ENCODE assay signal across 8 mouse cellular contexts in the genomic region with DNA sequence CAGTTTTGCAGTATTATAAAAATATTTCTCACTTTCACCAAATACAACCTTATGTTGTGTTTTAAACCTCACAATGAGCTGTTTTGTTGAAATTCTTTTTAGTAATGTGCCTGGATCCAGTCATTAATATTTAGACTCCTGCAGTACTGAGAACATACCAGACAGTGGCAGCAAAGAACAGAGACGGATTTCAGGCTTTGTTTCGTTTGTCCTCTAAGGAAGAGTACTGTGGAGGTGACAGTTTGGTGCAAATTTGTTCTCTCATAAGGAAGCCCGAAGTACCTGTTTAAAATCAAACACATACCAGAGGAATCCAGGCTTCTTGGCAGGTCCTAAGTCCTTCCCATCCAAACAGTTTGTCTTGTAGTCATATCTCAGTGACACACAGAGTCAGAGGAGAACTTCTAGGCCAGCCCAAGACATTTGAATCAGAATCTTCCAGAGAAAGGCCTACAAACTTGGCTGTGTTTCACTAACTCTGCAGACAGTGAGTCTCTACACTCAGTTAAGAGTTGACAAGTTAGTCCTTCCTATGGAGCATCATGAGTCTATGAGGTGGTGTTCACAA. TPM values are rescaled to one million over a fixed set of nuclear protein-coding genes. Genes with fewer than 3 reads are reported as not detected.
DNase-seq lines count a peak whose midpoint lies in the region; ATAC-seq and TF ChIP-seq lines count a peak whose summit lies in the region.

No protein-coding gene starts in this region.

- no peak for TF ChIP-seq POLR2A in testis, adult 2 months (IDR thresholded peaks at IDR 0.05; ENCODE audit: control insufficient read depth, low read depth, low read length)

- H3K36me3 ChIP-seq in heart, embryonic 12.5 days: no peaks in the 10 kb centered on the region
- H3K36me3 ChIP-seq in testis, adult 2 months (ENCODE audit: control insufficient read depth, insufficient read depth, low read length): no peaks in the 10 kb centered on the region
- H3K36me3 ChIP-seq in stomach, postnatal 0 days (ENCODE audit: control insufficient read depth, insufficient read depth, low read length): no peaks in the 10 kb centered on the region; the same call in 1 of the 2 replicates

- H3K4me1 ChIP-seq in heart, embryonic 12.5 days (replicated peaks): no peaks in the 10 kb centered on the region
- no peaks in the 10 kb centered on the region for H3K4me1 ChIP-seq in testis, adult 2 months (ENCODE audit: control insufficient read depth, insufficient read depth, low read length)
- no peaks in the 10 kb centered on the region for H3K4me1 ChIP-seq in stomach, postnatal 0 days (replicated peaks; ENCODE audit: control insufficient read depth, insufficient read depth)

- no peak for ATAC-seq in heart, embryonic 12.5 days (ENCODE audit: insufficient number of reproducible peaks, low FRiP score)
- ATAC-seq in stomach, postnatal 0 days (ENCODE audit: low FRiP score, low TSS enrichment): peak; percentile 27; the same call in 1 of the 2 replicates

- H3K27ac ChIP-seq in heart, embryonic 12.5 days (ENCODE audit: poor library complexity, severe bottlenecking): no peak overlapping the region
- no peak overlapping the region for H3K27ac ChIP-seq in testis, adult 2 months (ENCODE audit: control insufficient read depth, insufficient read depth, low read depth, low read length)
- no peak overlapping the region for H3K27ac ChIP-seq in stomach, postnatal 0 days (replicated peaks)

- H3K9me3 ChIP-seq in heart, embryonic 12.5 days (replicated peaks): no peaks in the 10 kb centered on the region
- no peaks in the 10 kb centered on the region for H3K9me3 ChIP-seq in stomach, postnatal 0 days (ENCODE audit: control insufficient read depth, low read length)

- no peak overlapping the region for H3K9ac ChIP-seq in heart, embryonic 12.5 days
- no peak overlapping the region for H3K9ac ChIP-seq in stomach, postnatal 0 days (ENCODE audit: low read length)

- no peak for TF ChIP-seq EP300 in stomach, postnatal 0 days (optimal IDR thresholded peaks at IDR 0.05)

- H3K4me2 ChIP-seq in heart, embryonic 12.5 days: no peak overlapping the region
- no peak overlapping the region for H3K4me2 ChIP-seq in stomach, postnatal 0 days (replicated peaks; ENCODE audit: low read depth)

- H3K27me3 ChIP-seq in heart, embryonic 12.5 days (replicated peaks): no peaks in the 10 kb centered on the region
- no peaks in the 10 kb centered on the region for H3K27me3 ChIP-seq in testis, adult 2 months (ENCODE audit: control insufficient read depth, insufficient read depth, low read length)
- H3K27me3 ChIP-seq in stomach, postnatal 0 days (ENCODE audit: control insufficient read depth, insufficient read depth, low read length): no peaks in the 10 kb centered on the region

- peak; percentile 10; the same call in 1 of the 2 replicates for TF ChIP-seq CTCF in testis, adult 2 months (IDR thresholded peaks at IDR 0.05; ENCODE audit: control insufficient read depth, insufficient read depth, insufficient replicate concordance, low read depth, low read length)
- peak; percentile 90 for TF ChIP-seq CTCF in stomach, postnatal 0 days (IDR thresholded peaks at IDR 0.05; ENCODE audit: low read depth)

- H3K4me3 ChIP-seq in heart, embryonic 12.5 days: no peak overlapping the region
- no peak overlapping the region for H3K4me3 ChIP-seq in testis, adult 2 months (ENCODE audit: control insufficient read depth, low read depth, low read length)
- H3K4me3 ChIP-seq in stomach, postnatal 0 days (ENCODE audit: low read depth, low read length): no peak overlapping the region

- DNase-seq in heart, adult 18-20 months: peak; percentile 27 to 65
- DNase-seq in testis, postnatal 14 days (ENCODE audit: low spot score): no peak
- peak; percentile 12 to 79 for DNase-seq in frontal cortex, adult 2 months (ENCODE audit: extremely low spot score in 1 of 2, low spot score in 1 of 2)
- DNase-seq in layer of hippocampus, adult 9-10 months (ENCODE audit: low spot score): peak; percentile 32
- no peak for DNase-seq in stomach, postnatal 0 days (ENCODE audit: low spot score)
- DNase-seq in cerebellum, adult 8-10 months: no peak

- WGBS in heart, embryonic 12.5 days: 22% methylated on average over 3 of the region's 3 CpGs
- WGBS in stomach, postnatal 0 days: 9% methylated on average over 3 of the region's 3 CpGs

RNA-seq across cellular contexts. Expression of gene Lmo7, which starts 52.3 kb away (rescaled TPM):
- 100 to 1,000 TPM; 327 to 346 TPM for total RNA-seq in heart, adult 18-20 months (2021)
- polyA plus RNA-seq in heart, embryonic 12.5 days (2016; fragmentation: Nextera tagmentation; extraction: Ambion mirVana): 186 and 195 TPM in 2 replicates
- polyA plus RNA-seq in testis, adult 2 months (2012; rRNA removed): 1.7 and 2.3 TPM in 2 replicates
- 25.3 and 43.6 TPM in 2 replicates for polyA plus RNA-seq in frontal cortex, adult 2 months (2012; rRNA removed)
- 20.4 and 22.9 TPM in 2 replicates for polyA plus RNA-seq in stomach, postnatal 0 days (2015; fragmentation: Nextera tagmentation; extraction: Ambion mirVana)

RNA-seq across cellular contexts. Expression of gene Gm9922, which starts 52.4 kb away (rescaled TPM):
- 1 to 10 TPM in 1 of 2 experiments, not detected in 1; 1.0 TPM for total RNA-seq in heart, adult 18-20 months (2021)
- polyA plus RNA-seq in heart, embryonic 12.5 days (2016; fragmentation: Nextera tagmentation; extraction: Ambion mirVana): 3.8 and 3.9 TPM in 2 replicates
- 0.48 TPM in 1 of 2 replicates, not detected in the other for polyA plus RNA-seq in testis, adult 2 months (2012; rRNA removed)
- 0.42 TPM in 1 of 2 replicates, not detected in the other for polyA plus RNA-seq in frontal cortex, adult 2 months (2012; rRNA removed)
- polyA plus RNA-seq in stomach, postnatal 0 days (2015; fragmentation: Nextera tagmentation; extraction: Ambion mirVana): 2.9 and 3.0 TPM in 2 replicates

Comparison
In these comparisons a context has a peak if more than half of its experiments do, and no peak if none do; other contexts are left out.
1. DNase-seq: peak in heart, adult 18-20 months (2 of 2), frontal cortex, adult 2 months (2 of 2) and layer of hippocampus, adult 9-10 months (single experiment); none in testis, postnatal 14 days (single experiment), stomach, postnatal 0 days (single experiment) and cerebellum, adult 8-10 months (single experiment).